Mouse (Mus musculus): ENCODE results near the gene Pyroxd1. TPM values are rescaled to one million over a fixed set of nuclear protein-coding genes. Genes with fewer than 3 reads are reported as not detected.
"Not testable (repeated sequence)": the region's sequence is repeated elsewhere in the genome, so short reads cannot be mapped to it uniquely, and the experiment has no call there.

Gene Pyroxd1
- polyA plus RNA-seq, 1 experiment from 2014 or later = 33.0 TPM

DNA sequence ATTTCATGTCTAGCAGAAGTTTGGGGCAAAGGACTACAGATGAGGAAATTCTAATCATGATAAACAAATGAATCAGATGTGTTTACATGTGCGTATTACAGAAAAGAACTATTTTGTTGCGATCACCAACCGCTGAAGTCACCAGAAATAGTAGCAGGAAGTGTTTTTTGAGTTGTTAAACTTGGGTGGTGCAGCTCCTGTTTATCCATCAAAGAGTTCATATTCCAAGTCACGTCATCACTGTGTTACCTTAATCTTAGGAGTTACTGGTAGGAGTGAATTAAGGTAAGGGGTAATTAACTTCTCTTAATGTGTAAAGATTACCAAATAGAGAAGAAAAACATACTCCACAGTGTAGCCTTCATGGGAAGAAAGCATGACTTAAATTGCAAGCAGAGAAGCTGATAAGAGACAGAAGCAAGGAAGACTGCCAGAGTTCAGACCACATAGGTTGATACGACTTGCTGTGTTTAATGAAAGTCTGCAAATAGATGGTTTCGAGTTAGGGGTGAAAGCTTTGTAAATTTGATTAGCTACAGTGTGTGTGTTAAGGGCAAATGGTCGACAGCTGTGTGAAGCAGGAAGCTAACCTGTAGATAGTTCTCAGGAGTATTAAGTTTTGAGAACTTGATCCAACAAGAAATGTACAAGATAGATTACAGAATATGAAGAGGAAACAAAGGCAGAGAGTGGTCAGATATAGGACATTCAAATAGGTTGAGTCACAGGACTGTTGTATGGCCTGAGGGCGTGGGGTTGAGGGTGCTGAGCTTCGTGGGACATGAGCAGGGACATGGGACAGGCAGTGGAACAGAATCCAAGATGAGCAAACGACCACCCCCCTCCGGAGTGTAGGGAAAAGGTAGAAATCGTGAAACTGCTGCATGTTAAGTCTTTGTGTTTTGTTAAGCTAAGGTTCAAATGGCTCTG lies 992 bp downstream of the Pyroxd1 start:
- H3K27me3 ChIP-seq = no peaks in the 10 kb centered on the region
- in situ Hi-C loops (cut with MboI; ENCODE audit: low pct_unique_long_range_greater_than_20kb) = loop anchor here (10.0 kb wide), 2 partner anchors 302 to 862 kb away; no protein-coding TSS in a partner anchor
- DNase-seq (ENCODE audit: low read depth, low spot score) (no peak), ATAC-seq (peak; percentile 13)
- no peak for TF ChIP-seq CTCF (IDR thresholded peaks at IDR 0.05)
- CTCF ChIA-PET = interaction anchor here (0.8 to 3.8 kb wide), 6 partner anchors 13 to 158 kb away, joined by 3 to 16 read pairs (median 4); no protein-coding TSS in a partner anchor
- POLR2A ChIA-PET = interaction anchor here (0.6 to 1.1 kb wide), 4 partner anchors 11 to 160 kb away, joined by 3 to 5 read pairs (median 4); no protein-coding TSS in a partner anchor

GRCm38 (mm10) chr6:142347431-142348385 lies 2.3 kb downstream of the Pyroxd1 start:
- ChIA-PET CTCF (interaction anchor here (1.2 to 3.8 kb wide), 6 partner anchors 12 to 159 kb away, joined by 3 to 16 read pairs (median 4); no protein-coding TSS in a partner anchor), POLR2A (interaction anchor here (0.6 to 1.1 kb wide), 5 partner anchors 10 to 159 kb away, joined by 3 to 5 read pairs (median 4); no protein-coding TSS in a partner anchor)
- DNase-seq (ENCODE audit: low read depth, low spot score) (no peak), ATAC-seq (peak; percentile 14)
- H3K27me3 ChIP-seq = no peaks in the 10 kb centered on the region
- in situ Hi-C loops (cut with MboI; ENCODE audit: low pct_unique_long_range_greater_than_20kb) = loop anchor here (10.0 kb wide), 2 partner anchors 303 to 863 kb away; no protein-coding TSS in a partner anchor
- no peak for TF ChIP-seq CTCF (IDR thresholded peaks at IDR 0.05)

GRCm38 (mm10) chr6:142352099-142352498 lies 6.6 kb downstream of the Pyroxd1 start:
- in situ Hi-C loops (cut with MboI; ENCODE audit: low pct_unique_long_range_greater_than_20kb) = loop anchor here (25.0 kb wide), 1 partner anchor 810 kb away; the partner anchor contains the start of gene Etnk1
- POLR2A ChIA-PET; H3K27me3 ChIP-seq; DNase-seq (ENCODE audit: low read depth, low spot score); ATAC-seq: not testable (repeated sequence)
- CTCF ChIA-PET = interaction anchor here (1.1 kb wide), 1 partner anchor 11 kb away, joined by 4 read pairs; no protein-coding TSS in a partner anchor

- ChIA-PET CTCF (interaction anchor here (1.9 kb wide), 1 partner anchor 8 kb away, joined by 5 read pairs; no protein-coding TSS in a partner anchor), POLR2A (interaction anchor here (0.6 kb wide), 1 partner anchor 10 kb away, joined by 4 read pairs; no protein-coding TSS in a partner anchor)
- no peaks in the 10 kb centered on the region for H3K27me3 ChIP-seq
- in situ Hi-C loops (cut with MboI; ENCODE audit: low pct_unique_long_range_greater_than_20kb) = loop anchor here (25.0 kb wide), 1 partner anchor 805 kb away; the partner anchor contains the start of gene Etnk1
- TF ChIP-seq CTCF (IDR thresholded peaks at IDR 0.05) = no peak
- no peak for DNase-seq (ENCODE audit: low read depth, low spot score)
- ATAC-seq = no peak
These were observed 11.7 kb downstream of the Pyroxd1 start for GRCm38 (mm10) chr6:142357106-142357505.

GRCm38 (mm10) chr6:142362036-142362435 lies 16.6 kb downstream of the Pyroxd1 start:
- in situ Hi-C loops (cut with MboI; ENCODE audit: low pct_unique_long_range_greater_than_20kb) = loop anchor here (25.0 kb wide), 1 partner anchor 800 kb away; the partner anchor contains the start of gene Etnk1
- ATAC-seq (peak; percentile 41), DNase-seq (ENCODE audit: low read depth, low spot score) (no peak)
- no peaks in the 10 kb centered on the region for H3K27me3 ChIP-seq
- TF ChIP-seq CTCF (IDR thresholded peaks at IDR 0.05) = no peak
- CTCF ChIA-PET = interaction anchor here (0.6 to 2.6 kb wide), 8 partner anchors 9 to 156 kb away, joined by 3 to 16 read pairs (median 4); no protein-coding TSS in a partner anchor
- POLR2A ChIA-PET = no interaction called here

DNA sequence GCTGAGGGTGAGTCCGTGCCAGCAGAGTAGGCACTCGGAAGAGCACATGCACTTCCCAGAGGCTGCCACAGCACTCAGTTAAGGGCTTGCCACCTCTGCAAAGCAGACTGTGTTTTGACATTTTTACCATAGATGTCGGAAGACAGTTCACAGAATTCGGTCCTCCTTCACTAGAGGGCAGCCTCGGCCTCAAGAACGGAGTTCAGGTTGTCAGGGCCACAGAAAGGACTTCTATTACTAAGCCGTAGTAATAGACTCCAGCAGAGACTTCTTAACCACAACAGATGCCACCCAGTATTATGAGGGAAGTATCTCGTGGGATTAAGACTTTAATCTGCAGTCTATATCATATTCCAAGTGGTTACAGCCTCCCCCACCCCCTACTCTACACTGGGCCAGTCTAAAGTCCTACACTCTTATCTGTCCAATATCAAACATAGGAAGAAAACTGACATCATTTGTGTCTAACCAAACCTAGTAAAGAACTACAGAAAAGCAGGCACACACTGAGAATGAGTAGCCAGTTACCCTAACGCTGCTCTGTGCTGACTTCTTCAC lies 17.6 kb downstream of the Pyroxd1 start:
- peak; percentile 71 for TF ChIP-seq CTCF (IDR thresholded peaks at IDR 0.05)
- POLR2A ChIA-PET = no interaction called here
- no peak for DNase-seq (ENCODE audit: low read depth, low spot score)
- CTCF ChIA-PET = interaction anchor here (0.6 to 2.6 kb wide), 9 partner anchors 10 to 155 kb away, joined by 3 to 16 read pairs (median 4); no protein-coding TSS in a partner anchor
- in situ Hi-C loops (cut with MboI; ENCODE audit: low pct_unique_long_range_greater_than_20kb) = loop anchor here (25.0 kb wide), 1 partner anchor 799 kb away; the partner anchor contains the start of gene Etnk1
- ATAC-seq = no peak
- H3K27me3 ChIP-seq = no peaks in the 10 kb centered on the region

DNA sequence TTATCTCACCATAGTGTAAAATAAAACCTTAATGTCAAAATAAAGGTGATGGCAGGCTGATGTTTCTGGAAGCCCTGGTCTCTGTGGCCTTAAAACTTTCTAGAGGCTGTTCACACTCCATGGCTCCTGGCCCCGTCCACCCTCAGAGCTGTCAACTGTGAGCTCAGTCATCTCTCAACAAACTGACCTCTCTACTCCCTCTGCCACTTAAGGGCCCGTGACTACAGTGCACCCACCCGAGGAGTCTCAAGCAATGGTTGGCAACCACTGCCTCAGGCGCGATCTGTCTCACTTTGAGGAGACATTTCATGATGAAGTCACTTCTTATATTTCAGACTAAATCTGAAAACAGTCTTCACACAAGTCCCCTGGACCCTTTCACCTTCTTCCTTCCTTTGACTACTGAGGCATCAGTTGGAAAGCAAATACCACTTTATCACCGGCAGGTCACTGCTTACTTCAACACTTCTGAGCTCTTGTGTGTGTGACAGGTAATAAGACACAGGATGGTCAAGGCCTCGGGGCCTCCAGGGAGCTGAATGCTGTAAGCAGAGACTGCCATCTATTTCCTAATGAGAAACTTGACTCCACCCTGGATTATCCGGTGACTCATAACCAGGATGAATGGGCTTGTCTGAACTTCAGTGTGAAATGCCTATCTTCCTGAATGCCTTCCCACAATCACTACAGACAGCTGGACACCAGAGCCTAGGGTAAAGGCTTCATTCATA lies 20.5 kb downstream of the Pyroxd1 start:
- no peaks in the 10 kb centered on the region for H3K27me3 ChIP-seq
- ChIA-PET CTCF (interaction anchor here (1.0 to 1.5 kb wide), 3 partner anchors 16 to 105 kb away, joined by 4 to 5 read pairs (median 5); no protein-coding TSS in a partner anchor), POLR2A (interaction anchor here (0.6 kb wide), 1 partner anchor 919 kb away, joined by 3 read pairs; no protein-coding TSS in a partner anchor)
- no peak for DNase-seq (ENCODE audit: low read depth, low spot score)
- peak; percentile 78 for ATAC-seq
- no peak for TF ChIP-seq CTCF (IDR thresholded peaks at IDR 0.05)
- in situ Hi-C loops (cut with MboI; ENCODE audit: low pct_unique_long_range_greater_than_20kb) = loop anchor here (5.0 to 25.0 kb wide), 2 partner anchors 151 to 796 kb away; partner anchors contain the start of gene Etnk1

GRCm38 (mm10) chr6:142366473-142367018 lies 21.1 kb downstream of the Pyroxd1 start:
- in situ Hi-C loops (cut with MboI; ENCODE audit: low pct_unique_long_range_greater_than_20kb) = loop anchor here (5.0 to 25.0 kb wide), 2 partner anchors 151 to 796 kb away; partner anchors contain the start of gene Etnk1
- ATAC-seq (peak; percentile 7), DNase-seq (ENCODE audit: low read depth, low spot score) (no peak)
- ChIA-PET POLR2A (interaction anchor here (0.6 to 1.3 kb wide), 2 partner anchors 10 to 21 kb away, joined by 3 read pairs; no protein-coding TSS in a partner anchor), CTCF (interaction anchor here (1.0 to 1.5 kb wide), 4 partner anchors 10 to 104 kb away, joined by 4 to 5 read pairs (median 5); no protein-coding TSS in a partner anchor)
- TF ChIP-seq CTCF (IDR thresholded peaks at IDR 0.05) = no peak
- no peaks in the 10 kb centered on the region for H3K27me3 ChIP-seq

Data from Patski (cell line).